In genomic region chr19:47228725-47229252, GRCm38 (mm10) we compare ENCODE assay signal across 7 mouse cellular contexts. TPM values are rescaled to one million over a fixed set of nuclear protein-coding genes. Genes with fewer than 3 reads are reported as not detected.
A peak's percentile ranks its signal among the peaks of the same experiment; 100 is the strongest.
DNase-seq lines count a peak whose midpoint lies in the region; ATAC-seq and TF ChIP-seq lines count a peak whose summit lies in the region.

No protein-coding gene starts in this region.

- TF ChIP-seq CTCF in midbrain, postnatal 0 days (IDR thresholded peaks at IDR 0.05), result no peak

- peak; percentile 85 for ATAC-seq in embryonic facial prominence, embryonic 14.5 days (ENCODE audit: low read depth)
- ATAC-seq in midbrain, postnatal 0 days (ENCODE audit: low FRiP score), result peak; percentile 47; the same call in 1 of the 2 replicates

- H3K4me1 ChIP-seq in brown adipose tissue, adult 24 weeks (ENCODE audit: control insufficient read depth, insufficient read depth, insufficient read length, low read length), result peaks cover 5% of the 10 kb centered on the region
- H3K4me1 ChIP-seq in embryonic facial prominence, embryonic 14.5 days (ENCODE audit: control insufficient read depth, insufficient read depth, low read length), result peaks cover 12% of the 10 kb centered on the region
- peaks cover 5% of the 10 kb centered on the region; the same call in 1 of the 2 replicates for H3K4me1 ChIP-seq in midbrain, postnatal 0 days (ENCODE audit: insufficient read depth, low read length)

- WGBS in embryonic facial prominence, embryonic 14.5 days, result 5% methylated on average over 14 of the region's 17 CpGs
- WGBS in midbrain, postnatal 0 days, result 10% methylated on average over 15 of the region's 17 CpGs

- no peak overlapping the region for H3K27ac ChIP-seq in brown adipose tissue, adult 24 weeks (replicated peaks; ENCODE audit: low read depth, low read length)
- no peak overlapping the region for H3K27ac ChIP-seq in embryonic facial prominence, embryonic 14.5 days (replicated peaks; ENCODE audit: low read depth, low read length)
- no peak overlapping the region for H3K27ac ChIP-seq in midbrain, postnatal 0 days (ENCODE audit: low read depth, low read length)

- H3K9me3 ChIP-seq in embryonic facial prominence, embryonic 14.5 days (ENCODE audit: control insufficient read depth, low read length), result no peaks in the 10 kb centered on the region
- H3K9me3 ChIP-seq in midbrain, postnatal 0 days (ENCODE audit: low read length), result no peaks in the 10 kb centered on the region

- no peaks in the 10 kb centered on the region for H3K27me3 ChIP-seq in embryonic facial prominence, embryonic 14.5 days (replicated peaks; ENCODE audit: control insufficient read depth, insufficient read depth, low read length)
- no peaks in the 10 kb centered on the region for H3K27me3 ChIP-seq in midbrain, postnatal 0 days (ENCODE audit: insufficient read depth, low read length)

- DNase-seq in embryonic facial prominence, embryonic 14.5 days (ENCODE audit: low spot score), result peak; percentile 85
- peak; percentile 50 to 58 for DNase-seq in heart, adult 9 months (ENCODE audit: low spot score in 2 of 2)
- peak; percentile 17 to 31 for DNase-seq in kidney, adult 8-10 months
- DNase-seq in liver, result peak; percentile 56
- DNase-seq in midbrain, postnatal 0 days (ENCODE audit: low spot score), result peak; percentile 51
- DNase-seq in testis, postnatal 14 days (ENCODE audit: low spot score), result peak; percentile 65

- peak overlapping the region; percentile 52 for H3K4me2 ChIP-seq in embryonic facial prominence, embryonic 14.5 days (ENCODE audit: low read depth, low read length)
- peak overlapping the region; percentile 43 for H3K4me2 ChIP-seq in midbrain, postnatal 0 days (ENCODE audit: low read depth, low read length, poor library complexity, severe bottlenecking)

- no peaks in the 10 kb centered on the region for H3K36me3 ChIP-seq in embryonic facial prominence, embryonic 14.5 days (ENCODE audit: control insufficient read depth, insufficient read depth, low read length)
- H3K36me3 ChIP-seq in midbrain, postnatal 0 days (ENCODE audit: insufficient read depth, low read length), result no peaks in the 10 kb centered on the region

- peak overlapping the region; percentile 55 for H3K9ac ChIP-seq in embryonic facial prominence, embryonic 14.5 days (ENCODE audit: low read depth, low read length)
- no peak overlapping the region for H3K9ac ChIP-seq in midbrain, postnatal 0 days (replicated peaks; ENCODE audit: low read length, poor library complexity, severe bottlenecking)

- H3K4me3 ChIP-seq in brown adipose tissue, adult 24 weeks (ENCODE audit: insufficient read depth, low read depth, low read length), result peak overlapping the region; percentile 36
- H3K4me3 ChIP-seq in embryonic facial prominence, embryonic 14.5 days (ENCODE audit: low read depth, low read length), result peak overlapping the region; percentile 18
- peak overlapping the region; percentile 14; the same call in 1 of the 2 replicates for H3K4me3 ChIP-seq in midbrain, postnatal 0 days (ENCODE audit: low read depth, low read length)

RNA-seq across cellular contexts. Expression of gene Neurl1a, which starts 50.2 kb away (rescaled TPM):
- polyA plus RNA-seq in brown adipose tissue, adult 24 weeks (2012; ENCODE audit: insufficient read depth, insufficient read length, missing spikeins), result 5.7 and 5.8 TPM in 2 replicates
- 7.1 and 8.2 TPM in 2 replicates for polyA plus RNA-seq in embryonic facial prominence, embryonic 14.5 days (2014; fragmentation: Nextera tagmentation; extraction: Ambion mirVana)
- total RNA-seq in midbrain, postnatal 0 days (2014; rRNA removed), result 66.9 and 82.4 TPM in 2 replicates
- 16.2 and 16.8 TPM in 2 replicates for polyA plus RNA-seq in midbrain, postnatal 0 days (2015; fragmentation: Nextera tagmentation; extraction: Ambion mirVana)

Comparison
In these comparisons a context has a peak if more than half of its experiments do, and no peak if none do; other contexts are left out.
1. DNase-seq: peak in every context shown above with its lines; median percentile 85 in embryonic facial prominence, embryonic 14.5 days; 65 in testis, postnatal 14 days; 56 in liver; 54 in heart, adult 9 months; 51 in midbrain, postnatal 0 days; 24 in kidney, adult 8-10 months.